Mouse (Mus musculus) cortical plate, adult 2 months (tissue): ENCODE measurements around the gene Sdc3.

Experiments used
- CTCF ChIP-seq: fragments of 200-500 bp; IDR thresholded peaks from 2 replicates; pipeline ENCODE4 v1.5.1; 2011; ENCODE audit warnings: mild to moderate bottlenecking, control low read depth, low read length; ENCODE audit not compliant: insufficient read depth; ENCODE audit errors: extremely low read depth
- POLR2A ChIP-seq: fragments of 200-500 bp; IDR thresholded peaks from 2 replicates; pipeline ENCODE4 v1.6.1; 2011; ENCODE audit warnings: mild to moderate bottlenecking, low read length, control low read depth; ENCODE audit not compliant: insufficient read depth; ENCODE audit errors: extremely low read depth

DNA sequence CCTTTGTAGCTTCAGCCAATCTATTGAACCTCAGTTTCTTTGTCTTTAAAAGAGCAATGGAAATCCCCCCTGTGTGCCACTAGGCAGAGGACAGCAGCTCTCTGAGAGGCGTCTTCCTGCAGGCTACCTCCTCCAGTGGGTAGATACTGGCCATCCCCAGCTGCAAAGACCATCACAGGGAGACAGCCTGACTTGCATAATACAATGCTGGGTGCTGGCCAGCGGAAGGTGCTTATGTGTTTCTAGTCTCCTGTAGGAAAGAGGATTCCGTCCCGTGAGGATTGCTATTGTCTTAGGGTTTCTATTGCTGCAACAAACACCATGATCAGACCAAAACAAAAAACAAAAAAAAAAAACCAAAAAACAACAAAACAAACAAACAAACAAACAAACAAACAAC, 43.2 kb downstream of the Sdc3 start:
- TF ChIP-seq CTCF (no peak), POLR2A (no peak)
